Mouse (Mus musculus) forebrain, embryonic 11.5 days (tissue): ENCODE measurements around the gene Micu2. TPM values are rescaled to one million over a fixed set of nuclear protein-coding genes. Genes with fewer than 3 reads are reported as not detected.

Experiments used
- ATAC-seq: fragments of 200-750 bp; cut with Nextera tagmentation; replicated peaks from 2 replicates; pipeline ENCODE4 v1.8.0; 2017; ENCODE audit warnings: moderate TSS enrichment; ENCODE audit not compliant: low FRiP score
- DNase-seq: peaks from one replicate; pipeline ENCODE4 v3.0.0-alpha.2; 2017; ENCODE audit warnings: low spot score
- H3K27ac ChIP-seq: fragments of 300-500 bp; sonication (generic); 2 replicates; pipeline ENCODE4 v1.5.1; 2014; ENCODE audit warnings: low read depth, low read length
- H3K27me3 ChIP-seq: fragments of 300-500 bp; sonication (generic); 2 replicates; pipeline ENCODE4 v1.6.1; 2014; ENCODE audit warnings: mild to moderate bottlenecking, low read length, mixed read lengths; ENCODE audit not compliant: control insufficient read depth, insufficient read depth
- H3K36me3 ChIP-seq: fragments of 300-500 bp; sonication (generic); 2 replicates; pipeline ENCODE4 v1.6.1; 2014; ENCODE audit warnings: mild to moderate bottlenecking, low read length, moderate library complexity, mixed read lengths; ENCODE audit not compliant: control insufficient read depth, insufficient read depth
- H3K4me1 ChIP-seq: fragments of 300-500 bp; sonication (generic); replicated peaks from 2 replicates; pipeline ENCODE4 v1.6.1; 2014; ENCODE audit warnings: low read length, mixed read lengths; ENCODE audit not compliant: control insufficient read depth, insufficient read depth
- H3K4me2 ChIP-seq: fragments of 300-500 bp; sonication (generic); 2 replicates; pipeline ENCODE4 v1.6.1; 2014; ENCODE audit warnings: low read depth, mild to moderate bottlenecking, low read length, moderate library complexity, mixed read lengths; ENCODE audit not compliant: severe bottlenecking
- H3K4me3 ChIP-seq: fragments of 300-500 bp; sonication (generic); 2 replicates; pipeline ENCODE4 v1.5.1; 2014; ENCODE audit warnings: low read depth, low read length
- H3K9ac ChIP-seq: fragments of 300-500 bp; sonication (generic); 2 replicates; pipeline ENCODE4 v1.6.1; 2014; ENCODE audit warnings: low read length
- H3K9me3 ChIP-seq: fragments of 300-500 bp; sonication (generic); 2 replicates; pipeline ENCODE4 v1.6.1; 2016; ENCODE audit warnings: low read length, mixed read lengths; ENCODE audit not compliant: control insufficient read depth
- WGBS: fragments of 180-500 bp; shearing (Covaris S2); extraction: QIAGEN DNeasy Blood & Tissue Kit; methylation state at CpG from one replicate; pipeline ENCODE4 v1.1.7; 2014; 5-methylcytosine and 5-hydroxymethylcytosine counted together
- polyA plus RNA-seq: library from polyadenylated mRNA; unstranded; fragments of >200 nt; fragmentation: Nextera tagmentation; extraction: Ambion mirVana; gene quantifications from 2 replicates; pipeline ENCODE4 v1.2.1, GENCODE M21; 2014

Gene Micu2
- polyA plus RNA-seq, 1 experiment from 2014 or later: 52.7 TPM

GRCm38 (mm10) chr14:57978144-57978543 is 20.9 kb downstream of the Micu2 start:
- Histone ChIP-seq H3K4me1 (peaks cover 5% of the 10 kb centered on the region), H3K9me3 (no peaks in the 10 kb centered on the region), H3K36me3 (no peaks in the 10 kb centered on the region), H3K27ac (no peak overlapping the region), H3K9ac (no peak overlapping the region), H3K4me2 (no peak overlapping the region), H3K4me3 (no peak overlapping the region), H3K27me3 (no peaks in the 10 kb centered on the region)
- no peak for DNase-seq
- no peak for ATAC-seq
- WGBS: 52% methylated on average over 5 of the region's 5 CpGs

- Histone ChIP-seq H3K4me3 (no peak overlapping the region), H3K27me3 (no peaks in the 10 kb centered on the region), H3K9ac (no peak overlapping the region), H3K36me3 (no peaks in the 10 kb centered on the region), H3K4me1 (no peaks in the 10 kb centered on the region), H3K9me3 (no peaks in the 10 kb centered on the region), H3K27ac (no peak overlapping the region), H3K4me2 (no peak overlapping the region)
- ATAC-seq: no peak
- DNase-seq: no peak
- WGBS: 83% methylated on average over 6 of the region's 6 CpGs
Observed at GRCm38 (mm10) chr14:57975656-57976055, 23.4 kb downstream of the Micu2 start.

GRCm38 (mm10) chr14:57971986-57972525 is 27.0 kb downstream of the Micu2 start:
- DNase-seq (no peak), ATAC-seq (no peak)
- Histone ChIP-seq H3K27ac (no peak overlapping the region), H3K36me3 (no peaks in the 10 kb centered on the region), H3K4me3 (no peak overlapping the region), H3K4me2 (no peak overlapping the region), H3K27me3 (no peaks in the 10 kb centered on the region), H3K9me3 (no peaks in the 10 kb centered on the region), H3K9ac (no peak overlapping the region), H3K4me1 (no peaks in the 10 kb centered on the region)
- 80% methylated on average over 12 of the region's 12 CpGs for WGBS

- Histone ChIP-seq H3K9ac (no peak overlapping the region), H3K27ac (no peak overlapping the region), H3K4me1 (no peaks in the 10 kb centered on the region), H3K4me3 (no peak overlapping the region), H3K27me3 (no peaks in the 10 kb centered on the region), H3K9me3 (no peaks in the 10 kb centered on the region), H3K36me3 (no peaks in the 10 kb centered on the region), H3K4me2 (no peak overlapping the region)
- WGBS: 87% methylated on average over 6 of the region's 6 CpGs
- DNase-seq: no peak
- no peak for ATAC-seq
Observed at GRCm38 (mm10) chr14:57968873-57969272, 30.2 kb downstream of the Micu2 start.

GRCm38 (mm10) chr14:57967080-57967797 is 31.8 kb downstream of the Micu2 start:
- no peak overlapping the region for H3K4me2 ChIP-seq
- no peak for DNase-seq
- H3K4me3 ChIP-seq: no peak overlapping the region
- H3K9ac ChIP-seq: no peak overlapping the region
- H3K9me3 ChIP-seq: no peaks in the 10 kb centered on the region
- H3K4me1 ChIP-seq: no peaks in the 10 kb centered on the region
- H3K36me3 ChIP-seq: no peaks in the 10 kb centered on the region
- 85% methylated on average over 4 of the region's 4 CpGs for WGBS
- no peak overlapping the region for H3K27ac ChIP-seq
- ATAC-seq: no peak
- no peaks in the 10 kb centered on the region for H3K27me3 ChIP-seq

- ATAC-seq (no peak), DNase-seq (no peak)
- WGBS: 76% methylated on average over 4 of the region's 4 CpGs
- Histone ChIP-seq H3K9ac (no peak overlapping the region), H3K27ac (no peak overlapping the region), H3K9me3 (no peaks in the 10 kb centered on the region), H3K36me3 (no peaks in the 10 kb centered on the region), H3K4me2 (no peak overlapping the region), H3K4me3 (no peak overlapping the region), H3K27me3 (no peaks in the 10 kb centered on the region), H3K4me1 (no peaks in the 10 kb centered on the region)
Observed at GRCm38 (mm10) chr14:57961861-57962260, 37.2 kb downstream of the Micu2 start.

- Histone ChIP-seq H3K27me3 (no peaks in the 10 kb centered on the region), H3K36me3 (no peaks in the 10 kb centered on the region), H3K9me3 (no peaks in the 10 kb centered on the region), H3K4me1 (no peaks in the 10 kb centered on the region), H3K27ac (no peak overlapping the region), H3K9ac (no peak overlapping the region), H3K4me2 (no peak overlapping the region), H3K4me3 (no peak overlapping the region)
- ATAC-seq (no peak), DNase-seq (no peak)
- 38% methylated on average over 2 of the region's 2 CpGs for WGBS
Observed at GRCm38 (mm10) chr14:57951089-57951488, 48.0 kb downstream of the Micu2 start.

- no peaks in the 10 kb centered on the region; the same call in 1 of the 2 replicates for H3K36me3 ChIP-seq
- H3K27ac ChIP-seq: no peak overlapping the region
- ATAC-seq: no peak
- no peaks in the 10 kb centered on the region for H3K4me1 ChIP-seq
- H3K9me3 ChIP-seq: no peaks in the 10 kb centered on the region
- no peak for DNase-seq
- H3K4me3 ChIP-seq: no peak overlapping the region
- no peak overlapping the region for H3K9ac ChIP-seq
- no peak overlapping the region for H3K4me2 ChIP-seq
- no peaks in the 10 kb centered on the region for H3K27me3 ChIP-seq
- 80% methylated on average over 4 of the region's 4 CpGs for WGBS
Observed at GRCm38 (mm10) chr14:57945834-57946233, 53.2 kb downstream of the Micu2 start.

GRCm38 (mm10) chr14:57937297-57937696 is 61.8 kb downstream of the Micu2 start:
- Histone ChIP-seq H3K9me3 (no peaks in the 10 kb centered on the region), H3K4me3 (no peak overlapping the region), H3K36me3 (no peaks in the 10 kb centered on the region), H3K9ac (no peak overlapping the region), H3K27me3 (no peaks in the 10 kb centered on the region), H3K4me2 (no peak overlapping the region), H3K27ac (no peak overlapping the region), H3K4me1 (no peaks in the 10 kb centered on the region)
- 93% methylated on average over 6 of the region's 6 CpGs for WGBS
- no peak for ATAC-seq
- DNase-seq: no peak
